Mouse (Mus musculus): ENCODE measurements around the gene Rab8b.

GRCm38 (mm10) chr9:66897851-66898250 is 21.6 kb downstream of the Rab8b start:
- TF ChIP-seq CTCF (IDR thresholded peaks at IDR 0.05; ENCODE audit: low read depth, low read length) (no peak), POLR2A (IDR thresholded peaks at IDR 0.05; ENCODE audit: borderline replicate concordance, low read depth, low read length) (no peak)
